Mouse (Mus musculus) lung, postnatal 0 days (tissue): ENCODE measurements around the gene Nln.

Experiments used
- CTCF ChIP-seq: IDR thresholded peaks from 2 replicates; pipeline ENCODE4 v1.5.1; 2016; ENCODE audit warnings: antibody characterized with exemption, mild to moderate bottlenecking
- EP300 ChIP-seq: IDR thresholded peaks from 2 replicates; pipeline ENCODE4 v1.6.1; 2016; ENCODE audit warnings: antibody characterized with exemption, mild to moderate bottlenecking, control low read depth

- TF ChIP-seq EP300, result no peak
- TF ChIP-seq CTCF, result no peak
Measured at GRCm38 (mm10) chr13:104030956-104031355, 78.5 kb downstream of the Nln start.
